In the genomic region with DNA sequence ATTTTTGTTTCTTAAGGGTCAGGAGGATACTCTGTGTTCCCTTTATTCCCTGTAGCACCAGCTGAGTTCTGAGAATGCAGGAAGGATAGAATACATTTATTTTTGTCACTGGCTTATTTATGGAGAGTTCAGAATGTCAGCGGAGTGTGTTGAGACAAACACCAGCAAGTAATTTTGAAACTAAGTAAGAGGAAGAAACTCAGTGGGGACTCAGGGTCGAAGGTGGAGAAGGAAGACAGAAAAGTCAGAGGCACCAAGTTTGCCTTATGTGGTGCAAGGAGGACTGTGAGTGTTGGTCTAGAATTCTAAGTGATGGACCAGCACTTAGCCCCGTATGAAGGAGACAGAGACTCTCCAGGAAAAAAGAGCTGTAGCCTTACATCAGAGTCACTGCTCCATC, we compare ENCODE assay signal across 25 mouse cellular contexts.
"Had no signal": no experiment of that assay in that cellular context is flagged by ENCODE, and none has a peak within 500 bp of the region (broad histone marks: within the 10 kb centered on the region; RNA-seq: fewer than 3 reads in every experiment).

No protein-coding gene starts in this region.

- H3K4me1 ChIP-seq: heart, embryonic 10.5 days; heart, embryonic 13.5 days; heart, embryonic 15.5 days; hindbrain, embryonic 13.5 days; hindbrain, embryonic 15.5 days; intestine, embryonic 15.5 days; kidney, embryonic 15.5 days; limb, embryonic 10.5 days; limb, embryonic 12.5 days; liver, embryonic 12.5 days had no signal

- H3K9ac ChIP-seq: heart, embryonic 13.5 days; heart, embryonic 15.5 days; hindbrain, embryonic 13.5 days; hindbrain, embryonic 15.5 days; intestine, embryonic 15.5 days; kidney, embryonic 15.5 days; limb, embryonic 12.5 days; liver, embryonic 12.5 days; liver, embryonic 14.5 days had no signal

- H3K9me3 ChIP-seq: heart, embryonic 10.5 days; heart, embryonic 13.5 days; heart, embryonic 15.5 days; hindbrain, embryonic 13.5 days; hindbrain, embryonic 15.5 days; intestine, embryonic 15.5 days; kidney, embryonic 15.5 days; limb, embryonic 10.5 days; limb, embryonic 12.5 days; liver, embryonic 12.5 days had no signal

- DNase-seq: gastrocnemius, postnatal 14 days; gastrocnemius, postnatal 36 days; heart, postnatal 14 days; heart, postnatal 36 days; kidney, adult 18-20 months; kidney, adult 8-10 months; kidney, postnatal 10 days; kidney, postnatal 25 days; kidney, postnatal 4 days; liver had no signal

- H3K4me2 ChIP-seq: heart, embryonic 13.5 days; heart, embryonic 15.5 days; hindbrain, embryonic 13.5 days; hindbrain, embryonic 15.5 days; intestine, embryonic 15.5 days; kidney, embryonic 15.5 days; limb, embryonic 12.5 days; liver, embryonic 12.5 days had no signal

- H3K4me3 ChIP-seq: heart, embryonic 10.5 days; heart, embryonic 13.5 days; heart, embryonic 15.5 days; hindbrain, embryonic 13.5 days; hindbrain, embryonic 15.5 days; intestine, embryonic 15.5 days; kidney, embryonic 15.5 days; layer of hippocampus, adult 2 months; left cerebral cortex, adult 2 months; limb, embryonic 10.5 days; limb, embryonic 12.5 days; liver, embryonic 12.5 days had no signal

- H3K36me3 ChIP-seq: heart, embryonic 10.5 days; heart, embryonic 13.5 days; heart, embryonic 15.5 days; hindbrain, embryonic 13.5 days; hindbrain, embryonic 15.5 days; intestine, embryonic 15.5 days; kidney, embryonic 15.5 days; limb, embryonic 10.5 days; limb, embryonic 12.5 days; liver, embryonic 12.5 days had no signal

- ATAC-seq: inflammation-experienced regulatory T-cells, adult 6 months; intestine, embryonic 15.5 days; intestine, postnatal 0 days; liver, embryonic 12.5 days had no signal

- H3K27me3 ChIP-seq: heart, embryonic 13.5 days; heart, embryonic 15.5 days; hindbrain, embryonic 13.5 days; hindbrain, embryonic 15.5 days; intestine, embryonic 15.5 days; kidney, embryonic 15.5 days; limb, embryonic 12.5 days; liver, embryonic 12.5 days had no signal

- H3K27ac ChIP-seq: heart, embryonic 10.5 days; heart, embryonic 13.5 days; heart, embryonic 15.5 days; hindbrain, embryonic 13.5 days; hindbrain, embryonic 15.5 days; intestine, embryonic 15.5 days; kidney, embryonic 15.5 days; layer of hippocampus, adult 2 months; left cerebral cortex, adult 2 months; limb, embryonic 10.5 days; limb, embryonic 12.5 days; liver, embryonic 12.5 days; liver, embryonic 14.5 days had no signal
